Mouse (Mus musculus) embryonic stem cell, embryonic (primary cell): ENCODE data around the gene Hnrnpd.

ENCODE experiments used
- CTCF ChIA-PET, 4 experiments: fragments of 300-600 bp in 2 of 4; fragments of 350-600 bp in 2 of 4; sonication (Branson Sonifier 250); formaldehyde crosslinking; loops; one replicate each; lab custom pipeline; 2022; ENCODE audit warnings: inconsistent platforms in 2 of 4; lab: Charles Lee
- POLR2A ChIA-PET, 4 experiments: fragments of 300-600 bp in 2 of 4; fragments of 350-600 bp in 2 of 4; sonication (Branson Sonifier 250); formaldehyde crosslinking; loops; one replicate each; lab custom pipeline; 2022; ENCODE audit warnings: antibody characterized with exemption in 4 of 4, inconsistent platforms in 1 of 4; lab: Charles Lee

The Hnrnpd gene

GRCm38 (mm10) chr5:99977516-99978301 lies 1.0 kb downstream of the Hnrnpd start:
- POLR2A ChIA-PET = interaction anchor here (0.6 to 10.2 kb wide), 48 partner anchors 8 to 850 kb away, joined by 3 to 287 read pairs (median 4); partner anchors contain the start of genes Enoph1 (in 3 of the 4), Hnrnpdl (in 3 of the 4), Cops4 (in 1 of the 4) and Rasgef1b (in 1 of the 4)
- CTCF ChIA-PET = interaction anchor here in 2 of 4 experiments (0.7 to 1.1 kb wide), 5 partner anchors 11 to 1790 kb away, joined by 3 to 5 read pairs (median 3); partner anchors contain the start of gene Hnrnpdl (in 1 of the 2)

GRCm38 (mm10) chr5:99976334-99976955 lies 2.3 kb downstream of the Hnrnpd start:
- ChIA-PET POLR2A (interaction anchor here in 3 of 4 experiments (0.8 to 10.2 kb wide), 26 partner anchors 9 to 453 kb away, joined by 3 to 287 read pairs (median 6); partner anchors contain the start of genes Enoph1 (in 2 of the 3) and Hnrnpdl (in 2 of the 3)), CTCF (interaction anchor here in 1 of 4 experiments (0.6 kb wide), 1 partner anchor 230 kb away, joined by 3 read pairs; no protein-coding TSS in a partner anchor)

DNA sequence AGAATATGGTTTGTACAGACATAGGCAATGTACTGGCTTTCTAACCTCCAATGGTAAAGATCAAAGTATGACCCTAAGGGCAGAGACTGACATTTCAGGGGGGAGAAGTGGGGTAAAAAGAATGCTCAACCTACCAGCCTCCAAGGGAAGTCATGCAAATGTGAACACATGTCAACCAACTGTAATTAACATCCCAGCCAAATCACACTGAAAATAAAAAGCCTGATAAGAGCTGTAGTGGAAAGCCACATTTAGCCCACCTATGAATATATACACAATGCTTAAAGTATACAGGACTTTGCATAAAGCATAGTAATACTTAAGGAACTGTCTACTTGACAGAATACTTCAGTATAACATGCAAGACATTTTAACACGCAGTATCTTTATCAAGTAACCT lies 3.0 kb downstream of the Hnrnpd start:
- POLR2A ChIA-PET = interaction anchor here in 2 of 4 experiments (0.8 to 10.2 kb wide), 17 partner anchors 8 to 320 kb away, joined by 3 to 287 read pairs (median 4); partner anchors contain the start of genes Enoph1 (in 1 of the 2) and Hnrnpdl (in 1 of the 2)

DNA sequence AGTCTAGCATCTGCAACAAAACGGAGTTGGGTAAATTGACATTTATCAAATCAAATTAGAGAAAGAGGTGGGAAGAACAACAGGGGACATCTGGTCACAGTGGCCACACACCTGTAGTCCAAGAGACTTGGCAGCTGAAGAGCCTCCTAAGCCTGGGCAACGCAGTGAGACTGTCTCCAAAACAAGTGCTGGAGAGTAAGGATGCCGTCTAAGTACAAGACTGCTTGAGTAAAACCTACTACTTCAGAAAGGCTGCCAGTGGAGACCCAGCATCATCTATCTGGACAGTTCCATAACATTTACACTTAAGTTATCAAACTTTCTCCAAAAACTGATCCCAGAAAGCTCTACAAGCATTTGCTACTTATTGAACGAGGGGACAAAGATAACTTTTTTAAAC lies 3.7 kb downstream of the Hnrnpd start:
- ChIA-PET CTCF (no interaction called here), POLR2A (interaction anchor here in 3 of 4 experiments (0.6 to 10.2 kb wide), 9 partner anchors 8 to 89 kb away, joined by 3 to 287 read pairs (median 9); partner anchors contain the start of genes Enoph1 (in 1 of the 3) and Hnrnpdl (in 1 of the 3))

More for the DNA sequence above, 3.0 kb downstream of the Hnrnpd start:
- CTCF ChIA-PET = interaction anchor here in 1 of 4 experiments (0.6 kb wide), 1 partner anchor 230 kb away, joined by 3 read pairs; no protein-coding TSS in a partner anchor

DNA sequence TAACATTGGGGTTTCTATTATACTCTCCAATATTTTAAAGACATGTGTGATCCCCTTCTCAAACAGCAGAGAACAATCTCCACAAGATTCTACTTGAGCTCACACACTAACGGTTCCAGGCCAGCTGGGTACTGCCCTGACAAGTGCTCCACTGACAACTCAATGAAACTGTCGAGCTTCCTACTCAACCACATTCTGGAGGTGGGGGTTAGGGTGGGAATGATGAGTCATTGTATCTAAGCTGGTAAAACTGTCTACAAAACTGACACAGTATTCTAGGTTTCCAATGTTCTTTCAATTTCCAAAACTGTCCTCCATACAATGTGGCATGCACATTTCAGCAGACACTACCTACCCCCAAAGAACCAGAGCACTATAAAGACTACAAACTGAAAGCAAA lies 4.8 kb downstream of the Hnrnpd start:
- ChIA-PET POLR2A (interaction anchor here (0.6 to 10.2 kb wide), 33 partner anchors 10 to 456 kb away, joined by 3 to 287 read pairs (median 4); partner anchors contain the start of genes Hnrnpdl (in 3 of the 4) and Enoph1 (in 2 of the 4)), CTCF (interaction anchor here in 2 of 4 experiments (0.6 to 0.9 kb wide), 3 partner anchors 63 to 70 kb away, joined by 3 to 4 read pairs (median 4); no protein-coding TSS in a partner anchor)

GRCm38 (mm10) chr5:99959960-99960359 lies 18.8 kb downstream of the Hnrnpd start:
- ChIA-PET CTCF (interaction anchor here in 1 of 4 experiments (1.3 kb wide), 1 partner anchor 49 kb away, joined by 3 read pairs; no protein-coding TSS in a partner anchor), POLR2A (interaction anchor here (0.5 to 12.1 kb wide), 30 partner anchors 8 to 93 kb away, joined by 3 to 287 read pairs (median 6); partner anchors contain the start of genes Enoph1 (in 2 of the 4) and Hnrnpdl (in 2 of the 4))

DNA sequence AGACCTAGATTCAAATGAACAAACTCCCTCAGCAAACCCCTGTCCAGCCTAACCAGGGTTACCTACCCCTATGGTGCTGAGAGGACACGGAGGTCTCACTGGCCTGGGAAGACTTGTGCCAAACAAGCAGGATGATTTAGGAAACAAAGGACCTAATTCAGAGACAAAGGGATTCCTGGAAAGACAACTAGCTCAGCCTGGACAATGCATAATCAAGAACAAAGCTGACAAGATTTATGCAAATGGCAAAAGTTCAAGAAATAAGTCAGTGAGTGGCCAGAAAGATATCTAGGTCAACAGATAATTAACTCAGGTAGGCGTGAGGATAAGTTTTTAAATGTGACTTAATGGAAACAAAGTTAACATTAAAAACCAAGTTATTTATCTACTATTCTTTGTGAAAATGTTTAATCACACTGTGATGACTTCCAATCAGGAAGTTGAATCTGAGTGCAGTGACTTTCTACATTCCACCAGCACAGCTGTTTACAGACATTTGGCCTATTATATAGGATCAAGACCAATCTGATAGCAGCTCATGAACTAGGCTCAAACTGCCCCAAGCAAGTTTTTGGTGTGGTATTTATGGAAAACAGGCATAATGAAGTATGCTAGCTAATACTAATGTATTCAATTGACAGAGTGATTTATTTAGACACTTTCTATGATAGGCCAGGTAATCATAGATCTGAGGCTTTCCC lies 19.4 kb downstream of the Hnrnpd start:
- ChIA-PET CTCF (interaction anchor here in 1 of 4 experiments (1.3 kb wide), 1 partner anchor 49 kb away, joined by 3 read pairs; no protein-coding TSS in a partner anchor), POLR2A (interaction anchor here (0.6 to 12.1 kb wide), 34 partner anchors 8 to 105 kb away, joined by 3 to 287 read pairs (median 6); partner anchors contain the start of genes Enoph1 (in 2 of the 4), Hnrnpdl (in 2 of the 4) and Vamp9 (in 1 of the 4))

DNA sequence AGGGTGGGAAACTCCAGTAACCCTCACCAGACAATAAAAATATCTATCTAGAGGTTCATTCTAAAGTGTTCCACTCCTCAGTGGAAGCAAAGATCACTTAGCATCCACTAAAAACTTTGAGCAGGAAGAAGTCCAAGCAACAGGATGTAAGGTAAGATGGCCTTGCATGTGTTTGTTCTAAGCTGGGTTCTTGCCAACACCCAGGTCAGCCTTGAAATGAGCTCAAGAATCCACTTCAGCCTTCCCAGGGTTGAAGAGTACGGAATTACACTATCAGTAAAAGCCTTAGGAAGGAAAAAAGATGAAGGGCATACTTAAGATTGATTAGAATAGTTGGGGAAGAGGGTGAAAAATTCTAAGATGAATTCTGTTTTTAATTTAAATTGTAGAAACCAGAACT lies 20.1 kb downstream of the Hnrnpd start:
- ChIA-PET POLR2A (interaction anchor here (0.6 to 12.1 kb wide), 22 partner anchors 7 to 456 kb away, joined by 3 to 287 read pairs (median 8); partner anchors contain the start of genes Enoph1 (in 2 of the 4), Hnrnpdl (in 2 of the 4) and Vamp9 (in 1 of the 4)), CTCF (interaction anchor here in 1 of 4 experiments (0.6 kb wide), 1 partner anchor 71 kb away, joined by 6 read pairs; no protein-coding TSS in a partner anchor)

DNA sequence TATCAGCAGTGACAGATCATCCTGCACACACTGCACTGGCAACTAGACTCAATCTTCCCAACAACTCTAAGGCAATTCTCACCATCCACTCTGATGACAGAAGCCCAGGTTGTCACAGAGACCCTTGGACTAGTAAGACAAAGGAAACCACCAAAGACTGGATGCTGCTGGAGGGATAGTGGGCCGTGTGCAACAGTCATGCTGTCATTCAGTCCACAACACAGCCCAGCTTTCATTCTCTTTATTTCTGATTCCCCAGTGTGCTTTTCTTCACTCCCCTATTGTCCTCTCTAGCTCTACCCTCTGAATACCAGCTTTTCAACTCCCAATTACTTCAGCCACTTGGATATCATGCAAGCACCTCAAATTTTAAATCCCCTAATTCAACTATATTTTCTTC lies 24.9 kb downstream of the Hnrnpd start:
- CTCF ChIA-PET = interaction anchor here in 1 of 4 experiments (0.5 kb wide), 1 partner anchor 13 kb away, joined by 4 read pairs; no protein-coding TSS in a partner anchor
- POLR2A ChIA-PET = interaction anchor here in 3 of 4 experiments (0.6 to 12.1 kb wide), 12 partner anchors 8 to 726 kb away, joined by 3 to 287 read pairs (median 3); no protein-coding TSS in a partner anchor

GRCm38 (mm10) chr5:99952513-99952912 lies 26.2 kb downstream of the Hnrnpd start:
- CTCF ChIA-PET = interaction anchor here in 2 of 4 experiments (0.6 to 1.4 kb wide), 3 partner anchors 24 to 1068 kb away, joined by 3 to 4 read pairs (median 3); no protein-coding TSS in a partner anchor
- POLR2A ChIA-PET = interaction anchor here in 3 of 4 experiments (0.7 to 7.7 kb wide), 16 partner anchors 9 to 92 kb away, joined by 3 to 64 read pairs (median 4); no protein-coding TSS in a partner anchor

DNA sequence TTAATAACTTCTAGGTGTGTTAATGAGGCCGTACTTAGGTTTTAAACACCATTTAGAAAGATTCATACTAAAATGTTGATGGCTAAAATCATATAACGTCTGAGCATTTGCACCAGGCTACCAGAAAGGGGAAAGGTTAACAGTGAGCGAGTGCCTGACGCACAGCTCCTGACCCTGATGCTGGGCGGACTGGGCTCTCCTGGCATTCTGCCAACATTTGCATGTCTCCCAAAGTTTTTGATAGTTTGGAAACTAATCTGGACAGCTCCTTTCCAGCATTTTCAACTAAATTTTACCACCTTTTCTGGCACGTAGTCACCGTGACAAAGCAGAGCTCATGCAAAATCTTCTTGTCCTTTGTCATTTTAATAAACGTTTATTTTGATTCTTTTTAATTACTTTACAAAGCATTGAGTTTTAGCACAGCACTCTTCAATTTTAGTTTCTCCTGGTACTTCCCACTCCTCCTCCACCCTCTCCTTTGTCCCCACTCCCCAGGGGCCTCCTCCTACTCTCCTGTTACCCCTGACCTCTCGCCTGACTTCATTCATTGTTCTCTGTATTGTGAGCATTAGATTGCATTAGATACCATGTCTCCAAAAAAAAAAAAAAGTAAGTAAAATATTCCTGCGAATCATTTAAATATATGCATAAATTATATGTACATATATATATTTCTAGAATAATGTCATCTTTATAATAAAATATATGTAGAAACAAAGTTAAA lies 36.8 kb downstream of the Hnrnpd start:
- POLR2A ChIA-PET = interaction anchor here in 3 of 4 experiments (0.6 to 1.2 kb wide), 7 partner anchors 11 to 151 kb away, joined by 3 to 4 read pairs (median 3); no protein-coding TSS in a partner anchor

DNA sequence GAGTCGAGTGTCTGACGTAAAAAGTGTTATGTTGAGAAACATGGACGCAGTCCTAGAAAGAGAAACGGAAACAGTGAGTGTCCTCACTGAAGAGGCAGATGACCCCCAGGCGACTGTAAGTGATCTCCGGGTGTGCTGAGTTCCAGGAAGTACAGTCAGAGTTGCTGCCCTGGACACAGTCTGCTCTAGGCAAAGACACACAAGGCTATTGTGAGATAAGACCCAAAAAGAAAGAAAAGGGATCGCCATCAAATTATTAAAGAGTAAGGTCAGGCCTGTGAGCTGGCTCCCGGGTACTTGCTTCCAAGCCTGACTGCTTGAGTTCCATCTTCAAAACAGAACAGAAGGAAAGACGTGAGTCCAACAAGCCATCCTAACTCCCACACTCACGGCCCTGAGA lies 37.5 kb downstream of the Hnrnpd start:
- CTCF ChIA-PET = no interaction called here
- POLR2A ChIA-PET = interaction anchor here in 3 of 4 experiments (0.6 to 1.2 kb wide), 8 partner anchors 11 to 151 kb away, joined by 3 to 5 read pairs (median 3); partner anchors contain the start of genes Enoph1 (in 1 of the 3) and Hnrnpdl (in 1 of the 3)

More for the DNA sequence above, 36.8 kb downstream of the Hnrnpd start:
- CTCF ChIA-PET = no interaction called here

DNA sequence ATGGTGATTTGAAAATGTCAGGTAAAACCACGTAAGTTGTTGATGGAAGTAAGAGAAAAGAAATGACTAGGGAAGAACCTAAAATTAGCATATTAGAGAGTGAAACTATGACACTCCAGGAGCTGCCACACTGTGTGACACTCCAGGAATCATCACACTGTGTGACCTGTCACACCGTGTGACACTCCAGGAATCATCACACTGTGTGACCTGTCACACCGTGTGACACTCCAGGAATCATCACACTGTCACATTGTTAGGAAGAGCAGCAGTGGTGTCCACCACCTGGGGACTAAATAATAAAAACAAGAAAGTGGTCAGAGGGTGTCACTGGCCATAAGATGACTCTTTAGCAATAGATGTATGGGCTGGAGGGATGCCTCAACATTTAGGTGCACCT lies 39.3 kb downstream of the Hnrnpd start:
- ChIA-PET CTCF (interaction anchor here in 1 of 4 experiments (1.2 kb wide), 1 partner anchor 11 kb away, joined by 3 read pairs; no protein-coding TSS in a partner anchor), POLR2A (interaction anchor here in 1 of 4 experiments (1.4 kb wide), 1 partner anchor 13 kb away, joined by 3 read pairs; no protein-coding TSS in a partner anchor)

GRCm38 (mm10) chr5:99931910-99932309 lies 46.8 kb downstream of the Hnrnpd start:
- POLR2A ChIA-PET = interaction anchor here in 1 of 4 experiments (0.6 to 1.5 kb wide), 3 partner anchors 14 to 498 kb away, joined by 3 to 5 read pairs (median 3); no protein-coding TSS in a partner anchor
- CTCF ChIA-PET = no interaction called here

DNA sequence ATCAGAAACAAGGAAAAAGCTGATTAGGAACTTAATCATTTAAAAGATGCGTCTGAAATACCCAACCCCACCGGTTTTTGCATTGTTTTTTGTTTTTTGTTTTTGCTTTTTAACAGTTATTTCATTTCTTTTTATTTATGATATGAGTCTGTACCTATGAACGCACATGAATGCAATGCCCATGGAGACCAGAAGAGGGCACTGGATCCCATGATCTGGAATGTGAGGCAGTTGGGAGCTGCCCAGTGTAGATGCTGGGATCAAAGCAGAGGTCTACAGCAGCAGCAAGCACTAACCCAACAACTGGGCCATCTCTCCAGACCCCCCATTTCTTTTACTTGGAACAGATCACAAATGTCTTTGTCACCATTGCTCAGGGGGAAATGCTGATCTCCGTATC lies 50.8 kb downstream of the Hnrnpd start:
- POLR2A ChIA-PET = interaction anchor here (0.6 to 1.4 kb wide), 7 partner anchors 43 to 194 kb away, joined by 3 to 6 read pairs (median 3); no protein-coding TSS in a partner anchor
- CTCF ChIA-PET = interaction anchor here (0.5 to 1.6 kb wide), 15 partner anchors 9 to 1071 kb away, joined by 3 to 8 read pairs (median 3); no protein-coding TSS in a partner anchor
